Mouse (Mus musculus): ENCODE data around the gene Sema5a.

DNA sequence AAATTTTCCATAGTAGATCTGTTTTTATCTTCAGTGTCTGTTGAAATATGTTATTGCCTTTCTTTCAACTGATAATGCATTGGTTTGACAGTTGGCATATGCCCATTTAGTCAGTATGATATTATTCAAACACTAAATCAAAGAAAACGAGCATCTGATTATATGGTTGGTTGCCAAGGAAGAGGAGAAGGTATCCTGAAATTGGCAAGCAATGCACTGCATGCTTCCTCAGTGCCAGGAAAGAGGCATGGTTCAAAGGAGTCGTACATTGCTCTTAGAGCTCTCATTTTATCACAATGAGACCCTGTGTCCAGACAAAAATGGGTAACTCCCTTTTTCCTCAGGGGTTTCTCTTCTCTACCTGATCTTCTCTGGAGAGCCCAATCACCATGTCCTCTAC is 214.4 kb downstream of the Sema5a start:
- TF ChIP-seq POLR2A (IDR thresholded peaks at IDR 0.05; ENCODE audit: borderline replicate concordance, extremely low read depth, insufficient read depth, insufficient read length, poor library complexity, severe bottlenecking) (no peak), CTCF (IDR thresholded peaks at IDR 0.05; ENCODE audit: borderline replicate concordance, extremely low read depth, insufficient read depth, insufficient read length) (no peak)

Measured in brain, embryonic 14.5 days (tissue).